Mouse (Mus musculus): Measurements from ENCODE around the gene Slc36a4. TPM values are rescaled to one million over a fixed set of nuclear protein-coding genes. Genes with fewer than 3 reads are reported as not detected.

Slc36a4 gene
- polyA plus RNA-seq, 1 experiment from 2014 or later: 11.4 TPM

DNA sequence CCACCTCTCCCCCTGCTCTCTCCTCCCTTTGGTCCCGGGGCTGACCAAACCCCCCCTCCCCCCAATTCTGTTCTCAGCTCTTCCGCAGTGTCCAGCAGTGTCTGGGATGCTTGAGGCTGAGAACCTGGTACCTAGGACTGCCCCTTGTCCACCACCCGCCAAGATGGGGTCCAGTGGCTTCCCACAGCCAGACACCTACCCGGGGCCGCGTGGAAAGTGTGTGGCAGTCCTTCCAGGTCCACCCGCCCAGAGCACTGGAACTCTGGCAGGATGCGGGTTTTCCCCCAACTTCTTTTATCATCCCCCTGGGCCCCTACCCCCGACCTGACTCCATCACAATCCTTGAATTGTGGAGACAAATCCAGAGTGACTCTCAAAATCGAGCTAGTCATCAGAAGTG is 3.8 kb upstream of the Slc36a4 start:
- in situ Hi-C loops (cut with MboI; ENCODE audit: low pct_unique_long_range_greater_than_20kb): no loop called here
- no peak for TF ChIP-seq CTCF (IDR thresholded peaks at IDR 0.05)
- CTCF ChIA-PET: interaction anchor here (0.7 kb wide), 1 partner anchor 86 kb away, joined by 3 read pairs; no protein-coding TSS in a partner anchor
- no peak for ATAC-seq
- no peak for DNase-seq (ENCODE audit: low read depth, low spot score)
- H3K27me3 ChIP-seq: peaks cover 15% of the 10 kb centered on the region
- POLR2A ChIA-PET: no interaction called here

DNA sequence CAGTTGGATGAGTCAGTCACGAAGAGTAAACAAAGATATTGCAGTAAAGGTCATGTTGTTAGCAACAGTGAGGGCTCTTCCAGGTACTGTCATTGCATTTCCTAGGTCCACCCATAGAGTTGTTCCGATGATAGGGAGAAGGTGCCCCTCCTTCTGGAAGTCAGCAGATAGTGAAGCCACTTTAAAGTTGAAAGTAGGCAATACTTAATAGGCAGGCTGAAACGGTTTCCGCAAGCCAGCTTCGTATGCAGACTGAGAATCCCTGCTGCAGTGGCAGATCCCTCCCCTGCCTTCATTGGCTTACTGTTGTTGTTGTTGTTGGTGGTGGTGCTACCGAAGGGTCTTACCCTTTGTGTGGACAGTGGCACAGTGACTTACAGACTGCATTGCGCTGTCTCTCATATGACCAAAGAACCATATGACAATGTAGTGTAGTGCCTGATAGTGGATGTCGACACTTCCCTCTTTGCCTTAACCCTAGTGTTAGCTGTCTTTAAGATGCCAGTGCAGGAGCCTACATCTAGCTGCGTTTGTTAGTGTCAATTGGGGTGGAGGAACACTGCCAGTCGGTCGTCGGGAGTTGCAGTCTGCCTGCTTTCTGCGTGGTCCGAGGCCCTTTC is 449 bp upstream of the Slc36a4 start:
- no peak for ATAC-seq
- TF ChIP-seq CTCF (IDR thresholded peaks at IDR 0.05): no peak
- ChIA-PET CTCF (no interaction called here), POLR2A (no interaction called here)
- in situ Hi-C loops (cut with MboI; ENCODE audit: low pct_unique_long_range_greater_than_20kb): no loop called here
- DNase-seq (ENCODE audit: low read depth, low spot score): no peak
- H3K27me3 ChIP-seq: peaks cover 3% of the 10 kb centered on the region

DNA sequence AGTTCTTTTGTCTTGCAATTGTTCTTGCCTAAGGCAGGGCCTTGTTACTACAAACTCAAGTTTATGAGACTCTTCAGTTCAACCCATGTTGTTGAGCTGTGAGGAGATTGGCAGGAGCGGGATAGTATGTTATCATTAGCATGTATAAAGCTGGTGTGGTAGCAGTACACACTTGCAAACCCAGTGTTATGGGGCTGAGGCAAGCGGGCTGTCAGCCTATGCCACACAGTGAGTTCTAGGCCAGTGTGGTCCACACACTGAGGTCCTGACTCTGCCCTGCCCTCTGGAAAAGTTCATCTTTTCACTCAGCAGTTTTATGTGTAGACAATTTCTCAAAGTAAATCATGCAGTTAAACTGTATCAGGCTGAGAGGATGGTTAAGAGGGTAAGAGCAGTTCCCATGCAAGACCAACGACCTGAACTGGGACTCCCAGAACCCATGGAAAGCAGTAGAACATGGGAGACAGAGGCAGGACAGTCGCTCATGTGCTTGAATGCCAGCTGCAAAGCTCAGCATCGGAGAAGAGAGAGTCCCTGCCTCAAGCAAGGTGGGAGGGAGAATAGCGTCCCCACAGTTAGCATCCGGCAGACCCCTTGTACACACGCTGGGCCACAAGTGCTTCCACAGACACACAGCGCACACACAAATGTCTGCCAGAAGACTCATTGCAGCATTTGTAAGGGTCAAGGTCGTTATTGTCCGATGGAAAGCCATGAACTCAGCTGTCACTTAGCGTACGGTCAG is 1.5 kb downstream of the Slc36a4 start:
- ATAC-seq: no peak
- ChIA-PET CTCF (no interaction called here), POLR2A (no interaction called here)
- peaks cover 3% of the 10 kb centered on the region for H3K27me3 ChIP-seq
- no peak for DNase-seq (ENCODE audit: low read depth, low spot score)
- TF ChIP-seq CTCF (IDR thresholded peaks at IDR 0.05): no peak
- in situ Hi-C loops (cut with MboI; ENCODE audit: low pct_unique_long_range_greater_than_20kb): no loop called here

- POLR2A ChIA-PET: no interaction called here
- in situ Hi-C loops (cut with MboI; ENCODE audit: low pct_unique_long_range_greater_than_20kb): no loop called here
- DNase-seq (ENCODE audit: low read depth, low spot score) (no peak), ATAC-seq (no peak)
- no peak for TF ChIP-seq CTCF (IDR thresholded peaks at IDR 0.05)
- H3K27me3 ChIP-seq: peaks cover 3% of the 10 kb centered on the region
- CTCF ChIA-PET: no interaction called here
Observed at GRCm38 (mm10) chr9:15711676-15712075, 2.1 kb downstream of the Slc36a4 start.

DNA sequence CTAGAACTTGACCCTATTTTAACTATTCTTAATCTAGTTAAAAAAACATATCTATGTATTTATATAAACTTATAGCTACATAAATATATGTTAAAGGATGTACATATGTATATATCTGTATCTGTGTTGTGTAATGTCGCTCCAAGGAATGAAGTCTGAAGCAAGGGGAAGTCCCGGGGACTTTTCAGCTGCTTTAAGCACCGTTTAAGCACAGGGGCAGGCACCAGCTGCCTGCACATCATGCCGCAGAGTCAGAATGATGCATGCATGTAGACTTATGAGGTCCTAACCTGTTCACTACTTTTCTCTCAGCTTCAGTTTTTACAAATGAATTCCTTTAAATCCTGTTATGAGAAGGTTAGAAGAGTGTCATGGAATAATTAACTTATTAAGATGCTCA is 5.3 kb downstream of the Slc36a4 start:
- in situ Hi-C loops (cut with MboI; ENCODE audit: low pct_unique_long_range_greater_than_20kb): no loop called here
- DNase-seq (ENCODE audit: low read depth, low spot score): no peak
- no peaks in the 10 kb centered on the region for H3K27me3 ChIP-seq
- ChIA-PET POLR2A (no interaction called here), CTCF (no interaction called here)
- ATAC-seq: no peak
- no peak for TF ChIP-seq CTCF (IDR thresholded peaks at IDR 0.05)

GRCm38 (mm10) chr9:15715193-15715989 is 5.9 kb downstream of the Slc36a4 start:
- DNase-seq (ENCODE audit: low read depth, low spot score) (no peak), ATAC-seq (no peak)
- CTCF ChIA-PET: no interaction called here
- no peak for TF ChIP-seq CTCF (IDR thresholded peaks at IDR 0.05)
- POLR2A ChIA-PET: no interaction called here
- no peaks in the 10 kb centered on the region for H3K27me3 ChIP-seq
- in situ Hi-C loops (cut with MboI; ENCODE audit: low pct_unique_long_range_greater_than_20kb): no loop called here

DNA sequence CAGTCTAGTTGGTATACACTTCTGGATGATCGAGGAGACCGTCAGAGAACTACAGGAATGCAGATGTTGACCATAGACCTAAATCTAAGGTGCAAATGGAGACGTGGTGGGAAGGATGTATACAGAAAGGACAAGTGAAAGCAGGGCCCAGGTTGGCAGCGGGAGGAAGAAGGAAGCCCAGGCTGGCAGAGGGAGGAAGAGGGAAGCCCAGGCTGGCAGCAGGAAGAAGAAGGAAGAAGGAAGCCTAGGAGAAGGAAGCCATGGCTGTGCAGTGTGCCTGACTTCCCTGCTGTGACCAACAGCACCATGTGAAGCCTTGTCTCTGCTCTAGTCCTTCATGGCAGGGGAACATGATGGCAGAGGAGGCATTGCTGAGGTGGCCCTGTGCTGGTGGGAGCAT is 7.8 kb downstream of the Slc36a4 start:
- ChIA-PET CTCF (no interaction called here), POLR2A (no interaction called here)
- ATAC-seq (no peak), DNase-seq (ENCODE audit: low read depth, low spot score) (no peak)
- in situ Hi-C loops (cut with MboI; ENCODE audit: low pct_unique_long_range_greater_than_20kb): no loop called here
- H3K27me3 ChIP-seq: no peaks in the 10 kb centered on the region
- TF ChIP-seq CTCF (IDR thresholded peaks at IDR 0.05): no peak

- POLR2A ChIA-PET: no interaction called here
- in situ Hi-C loops (cut with MboI; ENCODE audit: low pct_unique_long_range_greater_than_20kb): no loop called here
- ATAC-seq: no peak
- DNase-seq (ENCODE audit: low read depth, low spot score): no peak
- TF ChIP-seq CTCF (IDR thresholded peaks at IDR 0.05): no peak
- H3K27me3 ChIP-seq: no peaks in the 10 kb centered on the region
- CTCF ChIA-PET: no interaction called here
Observed at GRCm38 (mm10) chr9:15718295-15718694, 8.8 kb downstream of the Slc36a4 start.

DNA sequence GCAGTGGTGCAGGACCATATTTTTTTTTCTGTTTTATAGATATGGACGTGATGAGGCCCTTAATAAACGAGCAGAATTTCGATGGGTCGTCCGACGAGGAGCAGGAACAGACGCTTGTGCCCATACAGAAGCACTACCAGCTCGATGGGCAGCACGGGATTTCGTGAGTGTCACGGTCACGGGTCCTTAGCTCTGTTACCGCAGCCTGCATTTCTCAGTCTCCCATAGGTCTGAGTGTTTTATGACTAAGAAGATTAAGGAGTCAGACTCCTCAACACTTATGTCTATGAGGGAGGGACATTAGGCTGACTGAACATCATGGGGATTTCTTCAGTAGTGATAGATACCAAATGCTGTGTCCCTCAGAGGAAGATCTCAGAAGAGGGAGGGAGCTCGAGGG is 10.1 kb downstream of the Slc36a4 start:
- no peak for TF ChIP-seq CTCF (IDR thresholded peaks at IDR 0.05)
- DNase-seq (ENCODE audit: low read depth, low spot score): no peak
- no peaks in the 10 kb centered on the region for H3K27me3 ChIP-seq
- in situ Hi-C loops (cut with MboI; ENCODE audit: low pct_unique_long_range_greater_than_20kb): no loop called here
- ChIA-PET POLR2A (no interaction called here), CTCF (no interaction called here)
- peak; percentile 96 for ATAC-seq

DNA sequence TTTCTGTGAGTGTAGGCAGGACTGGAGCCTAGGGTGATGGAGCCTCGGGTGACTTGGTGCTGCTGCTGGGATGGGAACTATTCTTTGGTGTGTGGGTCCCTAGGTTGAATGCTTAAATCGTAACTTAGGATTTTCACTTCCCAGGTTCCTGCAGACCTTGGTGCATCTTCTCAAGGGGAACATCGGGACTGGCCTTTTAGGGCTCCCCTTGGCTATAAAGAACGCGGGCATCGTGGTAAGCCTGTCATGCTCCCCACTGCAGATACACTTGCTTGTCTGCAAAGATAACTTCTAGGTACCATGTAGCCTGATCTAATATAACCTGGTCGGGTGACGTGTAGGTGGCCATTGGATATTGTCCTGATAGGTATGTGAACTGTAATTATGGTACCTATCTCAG is 11.0 kb downstream of the Slc36a4 start:
- POLR2A ChIA-PET: no interaction called here
- H3K27me3 ChIP-seq: no peaks in the 10 kb centered on the region
- ATAC-seq (no peak), DNase-seq (ENCODE audit: low read depth, low spot score) (no peak)
- TF ChIP-seq CTCF (IDR thresholded peaks at IDR 0.05): no peak
- CTCF ChIA-PET: no interaction called here
- in situ Hi-C loops (cut with MboI; ENCODE audit: low pct_unique_long_range_greater_than_20kb): no loop called here

DNA sequence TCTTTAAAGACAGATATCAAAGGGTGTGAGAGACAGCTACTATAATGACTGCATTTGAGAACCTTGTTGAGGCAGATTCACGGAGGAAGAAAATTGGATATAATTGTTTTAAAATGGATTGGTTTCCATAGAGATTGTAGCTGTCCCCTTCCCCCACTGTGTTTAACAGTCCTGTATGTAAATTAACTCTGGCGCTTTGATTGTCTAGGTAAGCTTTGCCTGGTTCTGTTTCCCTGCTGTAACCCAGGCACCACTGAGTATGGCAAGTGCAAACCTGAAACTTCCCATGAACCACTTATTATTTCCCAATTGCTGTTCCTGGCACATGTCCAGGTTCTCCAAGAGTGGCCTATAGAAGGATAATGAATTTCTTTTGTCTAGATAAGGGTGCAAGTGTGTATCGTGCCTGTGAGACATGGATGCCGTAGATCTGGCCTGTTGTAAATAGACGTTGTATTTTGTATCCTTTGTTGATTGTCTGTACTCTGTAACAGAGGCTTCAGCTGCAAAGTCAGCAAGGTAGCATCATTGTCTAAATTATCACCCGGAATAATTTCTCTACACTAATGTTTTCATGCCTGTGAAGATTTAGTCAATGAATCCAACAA is 11.8 kb downstream of the Slc36a4 start:
- in situ Hi-C loops (cut with MboI; ENCODE audit: low pct_unique_long_range_greater_than_20kb): no loop called here
- TF ChIP-seq CTCF (IDR thresholded peaks at IDR 0.05): no peak
- ATAC-seq: no peak
- H3K27me3 ChIP-seq: no peaks in the 10 kb centered on the region
- no peak for DNase-seq (ENCODE audit: low read depth, low spot score)
- POLR2A ChIA-PET: no interaction called here
- CTCF ChIA-PET: no interaction called here
